Mouse (Mus musculus): ENCODE data around the gene Tecpr2. TPM values are rescaled to one million over a fixed set of nuclear protein-coding genes. Genes with fewer than 3 reads are reported as not detected.
A peak's percentile ranks its signal among the peaks of the same experiment; 100 is the strongest.

Tecpr2 gene
- polyA plus RNA-seq, 1 experiment from 2014 or later = 5.2 TPM

- TF ChIP-seq CTCF (IDR thresholded peaks at IDR 0.05; ENCODE audit: low read depth) = no peak
- under 1% methylated on average over 36 of the region's 36 CpGs for whole genome bisulfite sequencing
- Histone ChIP-seq H3K4me3 (ENCODE audit: low read depth, low read length) (peak overlapping the region; percentile 49), H3K27ac (ENCODE audit: low read depth) (peak overlapping the region; percentile 65), H3K9ac (peak overlapping the region; percentile 54), H3K9me3 (ENCODE audit: low read depth, low read length) (no peaks in the 10 kb centered on the region), H3K4me2 (peak overlapping the region; percentile 70), H3K27me3 (ENCODE audit: insufficient read depth, low read length) (no peaks in the 10 kb centered on the region), H3K4me1 (ENCODE audit: insufficient read depth) (peaks cover 5% of the 10 kb centered on the region), H3K36me3 (ENCODE audit: insufficient read depth) (no peaks in the 10 kb centered on the region)
- ATAC-seq (ENCODE audit: insufficient read depth) (peak; percentile 94), DNase-seq (peak; percentile 99)
Measured at GRCm38 (mm10) chr12:110845131-110845880, 43.8 kb upstream of the Tecpr2 start.

GRCm38 (mm10) chr12:110846191-110846765, 42.8 kb upstream of the Tecpr2 start:
- peak overlapping the region; percentile 70 for H3K4me2 ChIP-seq
- no peaks in the 10 kb centered on the region for H3K36me3 ChIP-seq (ENCODE audit: insufficient read depth)
- no peak for TF ChIP-seq CTCF (IDR thresholded peaks at IDR 0.05; ENCODE audit: low read depth)
- H3K4me3 ChIP-seq (ENCODE audit: low read depth, low read length) = peak overlapping the region; percentile 49
- H3K4me1 ChIP-seq (ENCODE audit: insufficient read depth) = peaks cover 10% of the 10 kb centered on the region
- no peak overlapping the region for H3K27ac ChIP-seq (ENCODE audit: low read depth)
- ATAC-seq (ENCODE audit: insufficient read depth) = no peak
- H3K9me3 ChIP-seq (ENCODE audit: low read depth, low read length) = no peaks in the 10 kb centered on the region
- no peak for DNase-seq
- H3K27me3 ChIP-seq (ENCODE audit: insufficient read depth, low read length) = no peaks in the 10 kb centered on the region
- peak overlapping the region; percentile 51 for H3K9ac ChIP-seq
- 58% methylated on average over 6 of the region's 6 CpGs for WGBS

- peak; percentile 81 for ATAC-seq (ENCODE audit: insufficient read depth)
- Histone ChIP-seq H3K4me2 (peak within 1 kb of the TSS; percentile 84), H3K9me3 (ENCODE audit: low read depth, low read length) (no peaks in the 10 kb centered on the region), H3K9ac (peak within 1 kb of the TSS; percentile 87), H3K36me3 (ENCODE audit: insufficient read depth) (peaks cover 4% of the 10 kb centered on the region), H3K4me1 (ENCODE audit: insufficient read depth) (peaks cover 11% of the 10 kb centered on the region), H3K27me3 (ENCODE audit: insufficient read depth, low read length) (no peaks in the 10 kb centered on the region), H3K4me3 (ENCODE audit: low read depth, low read length) (peak within 1 kb of the TSS; percentile 91), H3K27ac (ENCODE audit: low read depth) (peak within 1 kb of the TSS; percentile 72)
- peak; percentile 19; the same call in 1 of the 2 replicates for TF ChIP-seq CTCF (IDR thresholded peaks at IDR 0.05; ENCODE audit: low read depth)
- peak; percentile 89 for DNase-seq
- WGBS = under 1% methylated on average over 84 of the region's 89 CpGs
Measured at GRCm38 (mm10) chr12:110850010-110850928, 38.8 kb upstream of the Tecpr2 start, which contains the start of gene Zfp839. Gene Zfp839, plus strand, starts transcription at chr12:110850253.

- no peak for TF ChIP-seq CTCF (IDR thresholded peaks at IDR 0.05; ENCODE audit: low read depth)
- Histone ChIP-seq H3K4me1 (ENCODE audit: insufficient read depth) (peaks cover 10% of the 10 kb centered on the region), H3K27me3 (ENCODE audit: insufficient read depth, low read length) (no peaks in the 10 kb centered on the region), H3K36me3 (ENCODE audit: insufficient read depth) (peaks cover 10% of the 10 kb centered on the region), H3K4me2 (peak overlapping the region; percentile 84), H3K27ac (ENCODE audit: low read depth) (peak overlapping the region; percentile 72), H3K4me3 (ENCODE audit: low read depth, low read length) (peak overlapping the region; percentile 91), H3K9ac (peak overlapping the region; percentile 87), H3K9me3 (ENCODE audit: low read depth, low read length) (no peaks in the 10 kb centered on the region)
- DNase-seq = peak; percentile 44
- 11% methylated on average over 9 of the region's 9 CpGs for WGBS
- ATAC-seq (ENCODE audit: insufficient read depth) = no peak
Measured at GRCm38 (mm10) chr12:110850929-110851256, 38.2 kb upstream of the Tecpr2 start.

DNA sequence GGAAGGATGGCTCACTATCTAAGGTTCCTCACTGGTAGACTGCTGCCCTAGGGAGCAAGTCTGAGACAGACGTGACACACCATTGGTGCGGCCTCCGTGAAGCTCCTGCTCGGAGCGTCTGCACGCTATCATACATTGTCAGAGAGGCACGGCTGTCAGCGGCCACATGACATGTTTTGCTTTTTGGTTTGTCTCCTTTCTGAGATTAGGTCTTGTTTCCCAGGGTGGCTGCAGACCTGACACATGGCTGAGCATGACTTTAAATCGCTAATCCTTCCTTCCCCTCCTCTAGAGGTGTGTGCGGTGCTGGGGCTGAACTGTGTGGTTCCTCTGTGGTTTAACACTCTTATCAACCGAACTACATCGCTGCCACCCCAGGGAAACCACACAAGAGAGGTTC, 37.6 kb upstream of the Tecpr2 start:
- H3K9me3 ChIP-seq (ENCODE audit: low read depth, low read length) = no peaks in the 10 kb centered on the region
- no peak for DNase-seq
- no peak for ATAC-seq (ENCODE audit: insufficient read depth)
- 66% methylated on average over 12 of the region's 12 CpGs for WGBS
- H3K36me3 ChIP-seq (ENCODE audit: insufficient read depth) = peaks cover 11% of the 10 kb centered on the region
- TF ChIP-seq CTCF (IDR thresholded peaks at IDR 0.05; ENCODE audit: low read depth) = no peak
- peak overlapping the region; percentile 87 for H3K9ac ChIP-seq
- peak overlapping the region; percentile 84 for H3K4me2 ChIP-seq
- peaks cover 6% of the 10 kb centered on the region; the same call in 1 of the 2 replicates for H3K4me1 ChIP-seq (ENCODE audit: insufficient read depth)
- no peak overlapping the region for H3K27ac ChIP-seq (ENCODE audit: low read depth)
- H3K4me3 ChIP-seq (ENCODE audit: low read depth, low read length) = peak overlapping the region; percentile 91
- H3K27me3 ChIP-seq (ENCODE audit: insufficient read depth, low read length) = no peaks in the 10 kb centered on the region

DNA sequence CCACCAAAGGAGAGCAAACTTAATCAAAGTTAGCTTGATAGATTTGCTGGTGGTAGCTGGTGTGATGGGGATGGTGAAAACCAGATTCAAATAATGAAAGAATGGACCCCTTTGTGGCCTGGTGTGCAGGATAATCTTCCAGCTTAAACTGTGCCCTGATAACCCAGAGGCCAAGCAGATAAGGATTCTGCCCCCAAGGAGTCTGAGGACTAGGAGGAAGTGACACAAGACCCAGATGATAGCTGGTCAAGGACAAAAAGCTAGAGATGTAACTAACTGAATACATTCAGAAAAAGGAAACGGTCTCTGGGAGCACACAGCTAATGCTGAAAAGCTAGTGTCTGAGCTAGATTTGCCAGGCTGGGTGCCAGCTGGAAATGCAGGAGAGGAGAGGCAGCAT, 37.1 kb upstream of the Tecpr2 start:
- H3K4me1 ChIP-seq (ENCODE audit: insufficient read depth) = peaks cover 6% of the 10 kb centered on the region; the same call in 1 of the 2 replicates
- H3K27me3 ChIP-seq (ENCODE audit: insufficient read depth, low read length) = no peaks in the 10 kb centered on the region
- DNase-seq = no peak
- no peak overlapping the region for H3K4me3 ChIP-seq (ENCODE audit: low read depth, low read length)
- TF ChIP-seq CTCF (IDR thresholded peaks at IDR 0.05; ENCODE audit: low read depth) = no peak
- WGBS = 76% methylated on average over 1 of the region's 1 CpGs
- H3K27ac ChIP-seq (ENCODE audit: low read depth) = no peak overlapping the region
- ATAC-seq (ENCODE audit: insufficient read depth) = no peak
- peaks cover 13% of the 10 kb centered on the region for H3K36me3 ChIP-seq (ENCODE audit: insufficient read depth)
- no peak overlapping the region; the same call in 1 of the 2 replicates for H3K4me2 ChIP-seq
- no peaks in the 10 kb centered on the region for H3K9me3 ChIP-seq (ENCODE audit: low read depth, low read length)
- no peak overlapping the region for H3K9ac ChIP-seq
